10 mouse cellular contexts compared by ENCODE assay signal in genomic region chr3:37398661-37399395, GRCm38 (mm10). TPM values are rescaled to one million over a fixed set of nuclear protein-coding genes. Genes with fewer than 3 reads are reported as not detected.
A peak's percentile ranks its signal among the peaks of the same experiment; 100 is the strongest.
DNase-seq lines count a peak whose midpoint lies in the region; ATAC-seq and TF ChIP-seq lines count a peak whose summit lies in the region.
"Had no signal": no experiment of that assay in that cellular context is flagged by ENCODE, and none has a peak within 500 bp of the region (broad histone marks: within the 10 kb centered on the region; RNA-seq: fewer than 3 reads in every experiment).

No protein-coding gene starts in this region.

- WGBS in midbrain, postnatal 0 days, result 87% methylated on average over 7 of the region's 7 CpGs
- WGBS in midbrain, embryonic 11.5 days, result 93% methylated on average over 7 of the region's 7 CpGs
- 63% methylated on average over 7 of the region's 7 CpGs for WGBS in limb, embryonic 15.5 days

- no peak for TF ChIP-seq CTCF in midbrain, postnatal 0 days (IDR thresholded peaks at IDR 0.05)

- no peak overlapping the region for H3K27ac ChIP-seq in midbrain, postnatal 0 days (ENCODE audit: low read depth, low read length)
- no peak overlapping the region for H3K27ac ChIP-seq in midbrain, embryonic 11.5 days (ENCODE audit: low read depth, low read length)
- 0 out of 2 replicates have a peak overlapping the region, but pooled peaks have one; percentile 30 for H3K27ac ChIP-seq in limb, embryonic 15.5 days

- peak; percentile 49; the same call in 1 of the 2 replicates for ATAC-seq in midbrain, postnatal 0 days (ENCODE audit: low FRiP score)
- no peak for ATAC-seq in midbrain, embryonic 11.5 days (ENCODE audit: low FRiP score)
- no peak for ATAC-seq in limb, embryonic 15.5 days (ENCODE audit: insufficient number of reproducible peaks, low FRiP score, low TSS enrichment, low read depth)

- no peak overlapping the region for H3K9ac ChIP-seq in midbrain, postnatal 0 days (replicated peaks; ENCODE audit: low read length, poor library complexity, severe bottlenecking)
- no peak overlapping the region for H3K9ac ChIP-seq in midbrain, embryonic 11.5 days (ENCODE audit: low read length)
- H3K9ac ChIP-seq in limb, embryonic 15.5 days, result no peak overlapping the region

- H3K27me3 ChIP-seq in midbrain, postnatal 0 days (ENCODE audit: insufficient read depth, low read length), result no peaks in the 10 kb centered on the region
- no peaks in the 10 kb centered on the region for H3K27me3 ChIP-seq in midbrain, embryonic 11.5 days (ENCODE audit: control insufficient read depth, insufficient read depth, low read length)
- no peaks in the 10 kb centered on the region for H3K27me3 ChIP-seq in limb, embryonic 15.5 days

- H3K4me1 ChIP-seq in midbrain, postnatal 0 days (ENCODE audit: insufficient read depth, low read length), result no peaks in the 10 kb centered on the region
- no peaks in the 10 kb centered on the region for H3K4me1 ChIP-seq in midbrain, embryonic 11.5 days (ENCODE audit: control insufficient read depth, insufficient read depth, low read length)
- peaks cover 27% of the 10 kb centered on the region for H3K4me1 ChIP-seq in limb, embryonic 15.5 days

- peak; percentile 31 for DNase-seq in adrenal gland, postnatal 10 days
- DNase-seq in adrenal gland, adult 18-20 months (ENCODE audit: low spot score in 2 of 2), result no peak
- DNase-seq in midbrain, postnatal 0 days (ENCODE audit: low spot score), result peak; percentile 80
- DNase-seq in midbrain, embryonic 11.5 days (ENCODE audit: low spot score, missing footprints), result no peak
- DNase-seq in urinary bladder, postnatal 36 days (ENCODE audit: low spot score in 2 of 2), result peak; percentile 29 to 73
- no peak for DNase-seq in thymus, postnatal 25 days
- DNase-seq in layer of hippocampus, adult 8-10 months (ENCODE audit: low spot score in 2 of 2), result no peak
- DNase-seq: kidney, adult 18-20 months; thymus, postnatal 36 days had no signal

- H3K4me3 ChIP-seq in midbrain, postnatal 0 days (ENCODE audit: low read depth, low read length), result no peak overlapping the region
- no peak overlapping the region for H3K4me3 ChIP-seq in midbrain, embryonic 11.5 days (ENCODE audit: low read depth, low read length)
- no peak overlapping the region for H3K4me3 ChIP-seq in limb, embryonic 15.5 days

- H3K9me3 ChIP-seq in midbrain, postnatal 0 days (ENCODE audit: low read length), result no peaks in the 10 kb centered on the region
- H3K9me3 ChIP-seq in midbrain, embryonic 11.5 days (ENCODE audit: control insufficient read depth, low read length), result no peaks in the 10 kb centered on the region
- H3K9me3 ChIP-seq in limb, embryonic 15.5 days, result no peaks in the 10 kb centered on the region

- no peak overlapping the region for H3K4me2 ChIP-seq in midbrain, postnatal 0 days (ENCODE audit: low read depth, low read length, poor library complexity, severe bottlenecking)
- no peak overlapping the region for H3K4me2 ChIP-seq in midbrain, embryonic 11.5 days
- H3K4me2 ChIP-seq in limb, embryonic 15.5 days, result no peak overlapping the region

- no peaks in the 10 kb centered on the region for H3K36me3 ChIP-seq in midbrain, postnatal 0 days (ENCODE audit: insufficient read depth, low read length)
- H3K36me3 ChIP-seq in midbrain, embryonic 11.5 days (ENCODE audit: control insufficient read depth, insufficient read depth, low read length), result no peaks in the 10 kb centered on the region
- H3K36me3 ChIP-seq in limb, embryonic 15.5 days, result no peaks in the 10 kb centered on the region

RNA-seq across cellular contexts. Expression of gene Spata5, which starts 20.9 kb away (rescaled TPM):
- 10 to 100 TPM; 21.5 to 27.7 TPM for total RNA-seq in adrenal gland, postnatal 10 days (2021)
- total RNA-seq in adrenal gland, adult 18-20 months (2021), result 10 to 100 TPM; 43.6 to 51.2 TPM
- 17.4 and 19.5 TPM in 2 replicates for total RNA-seq in midbrain, postnatal 0 days (2014; rRNA removed)
- polyA plus RNA-seq in midbrain, postnatal 0 days (2015; fragmentation: Nextera tagmentation; extraction: Ambion mirVana), result 18.9 and 20.2 TPM in 2 replicates
- polyA plus RNA-seq in midbrain, embryonic 11.5 days (2014; fragmentation: Nextera tagmentation; extraction: Ambion mirVana), result 42.1 and 42.3 TPM in 2 replicates
- polyA plus RNA-seq in limb, embryonic 15.5 days (2015; fragmentation: Nextera tagmentation; extraction: Ambion mirVana), result 33.9 and 36.1 TPM in 2 replicates
- 10 to 100 TPM; 21.9 to 28.1 (median 24.4) TPM for total RNA-seq in layer of hippocampus, adult 8-10 months (2022)

RNA-seq across cellular contexts. Expression of gene Nudt6, which starts 21.2 kb away (rescaled TPM):
- 10 to 100 TPM; 21.7 to 24.9 TPM for total RNA-seq in adrenal gland, postnatal 10 days (2021)
- total RNA-seq in adrenal gland, adult 18-20 months (2021), result 10 to 100 TPM; 15.9 to 18.8 TPM
- 1.3 and 4.3 TPM in 2 replicates for total RNA-seq in midbrain, postnatal 0 days (2014; rRNA removed)
- polyA plus RNA-seq in midbrain, postnatal 0 days (2015; fragmentation: Nextera tagmentation; extraction: Ambion mirVana), result 10.7 and 10.9 TPM in 2 replicates
- polyA plus RNA-seq in midbrain, embryonic 11.5 days (2014; fragmentation: Nextera tagmentation; extraction: Ambion mirVana), result 3.3 and 3.5 TPM in 2 replicates
- polyA plus RNA-seq in limb, embryonic 15.5 days (2015; fragmentation: Nextera tagmentation; extraction: Ambion mirVana), result 4.9 and 5.0 TPM in 2 replicates
- total RNA-seq in layer of hippocampus, adult 8-10 months (2022), result 1 to 10 TPM; 4.7 to 8.2 (median 5.4) TPM

RNA-seq across cellular contexts. Expression of gene Fgf2, which starts 50.7 kb away (rescaled TPM):
- total RNA-seq in adrenal gland, postnatal 10 days (2021), result 1 to 10 TPM; 4.6 to 5.2 TPM
- 1 to 10 TPM; 2.8 to 8.0 TPM for total RNA-seq in adrenal gland, adult 18-20 months (2021)
- 1.9 and 2.8 TPM in 2 replicates for total RNA-seq in midbrain, postnatal 0 days (2014; rRNA removed)
- 0.53 and 0.57 TPM in 2 replicates for polyA plus RNA-seq in midbrain, postnatal 0 days (2015; fragmentation: Nextera tagmentation; extraction: Ambion mirVana)
- 0.86 and 0.91 TPM in 2 replicates for polyA plus RNA-seq in midbrain, embryonic 11.5 days (2014; fragmentation: Nextera tagmentation; extraction: Ambion mirVana)
- polyA plus RNA-seq in limb, embryonic 15.5 days (2015; fragmentation: Nextera tagmentation; extraction: Ambion mirVana), result 5.6 and 7.5 TPM in 2 replicates
- 10 to 100 TPM in 2 of 4 experiments, 1 to 10 TPM in 2; 9.0 to 14.2 (median 10.9) TPM for total RNA-seq in layer of hippocampus, adult 8-10 months (2022)

Comparison
In these comparisons a context has a peak if more than half of its experiments do, and no peak if none do; other contexts are left out.
1. DNase-seq: peak in adrenal gland, postnatal 10 days (single experiment), midbrain, postnatal 0 days (single experiment) and urinary bladder, postnatal 36 days (2 of 2); none in adrenal gland, adult 18-20 months (0 of 2), midbrain, embryonic 11.5 days (single experiment), thymus, postnatal 25 days (single experiment) and layer of hippocampus, adult 8-10 months (0 of 2).